In the genomic region with DNA sequence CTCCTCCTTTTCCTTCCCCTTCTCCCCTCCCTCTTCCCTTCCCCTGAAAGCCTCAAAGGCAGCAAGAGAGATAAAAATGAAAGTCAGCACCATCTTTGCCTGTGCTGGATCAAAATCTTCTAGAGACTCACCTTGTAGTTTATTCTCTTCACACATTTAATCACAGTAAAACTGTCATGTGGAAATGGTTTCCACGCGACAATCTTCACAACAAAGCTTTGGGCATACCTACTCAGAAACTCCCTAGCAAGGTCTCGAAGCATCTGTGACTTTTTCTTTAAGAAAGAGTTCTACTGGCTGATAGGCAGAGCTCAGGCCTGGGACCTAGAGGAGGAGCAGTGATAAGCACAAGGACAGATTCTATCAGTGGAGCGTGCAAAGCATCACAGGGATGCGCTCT, we compare ENCODE assay signal across 18 mouse cellular contexts.
DNase-seq lines count a peak whose midpoint lies in the region; ATAC-seq and TF ChIP-seq lines count a peak whose summit lies in the region.
"Had no signal": no experiment of that assay in that cellular context is flagged by ENCODE, and none has a peak within 500 bp of the region (broad histone marks: within the 10 kb centered on the region; RNA-seq: fewer than 3 reads in every experiment).

No protein-coding gene starts in this region.

- no peaks in the 10 kb centered on the region for H3K9me3 ChIP-seq in ES-E14 (ENCODE audit: control insufficient read depth, insufficient read depth, low read depth, low read length)
- H3K9me3 ChIP-seq in liver, embryonic 13.5 days (replicated peaks): no peaks in the 10 kb centered on the region
- no peaks in the 10 kb centered on the region for H3K9me3 ChIP-seq in forebrain, postnatal 0 days (ENCODE audit: low read length)
- no peaks in the 10 kb centered on the region for H3K9me3 ChIP-seq in lung, postnatal 0 days (ENCODE audit: low read length)
- H3K9me3 ChIP-seq: embryonic facial prominence, embryonic 10.5 days; stomach, embryonic 15.5 days had no signal

- 29% methylated on average over 5 of the region's 5 CpGs for WGBS in liver, embryonic 13.5 days (ENCODE audit: insufficient replicate concordance)
- WGBS in forebrain, postnatal 0 days: 74% methylated on average over 5 of the region's 5 CpGs
- 80% methylated on average over 5 of the region's 5 CpGs for WGBS in lung, postnatal 0 days

- no peak overlapping the region for H3K9ac ChIP-seq in ES-E14 (ENCODE audit: insufficient read depth, low read depth, low read length, poor library complexity, severe bottlenecking)
- H3K9ac ChIP-seq in liver, embryonic 13.5 days: no peak overlapping the region
- H3K9ac ChIP-seq in forebrain, postnatal 0 days: no peak overlapping the region
- no peak overlapping the region for H3K9ac ChIP-seq in lung, postnatal 0 days (replicated peaks; ENCODE audit: low read depth)
- H3K9ac ChIP-seq: hindbrain, embryonic 14.5 days; stomach, embryonic 15.5 days had no signal

- H3K4me2 ChIP-seq in liver, embryonic 13.5 days: 0 out of 2 replicates have a peak overlapping the region, but pooled peaks have one; percentile 15
- H3K4me2 ChIP-seq in forebrain, postnatal 0 days (ENCODE audit: low read depth): no peak overlapping the region
- H3K4me2 ChIP-seq in lung, postnatal 0 days (replicated peaks; ENCODE audit: low read depth, low read length): no peak overlapping the region
- H3K4me2 ChIP-seq: hindbrain, embryonic 14.5 days; stomach, embryonic 15.5 days had no signal

- H3K27me3 ChIP-seq in liver, embryonic 13.5 days: no peaks in the 10 kb centered on the region
- H3K27me3 ChIP-seq in forebrain, postnatal 0 days (ENCODE audit: insufficient read depth, low read length): no peaks in the 10 kb centered on the region
- no peaks in the 10 kb centered on the region for H3K27me3 ChIP-seq in lung, postnatal 0 days (replicated peaks; ENCODE audit: insufficient read depth, low read length)
- H3K27me3 ChIP-seq: stomach, embryonic 15.5 days had no signal

- TF ChIP-seq EP300 in lung, postnatal 0 days (IDR thresholded peaks at IDR 0.05): no peak

- DNase-seq in layer of hippocampus, adult 2 months (ENCODE audit: low spot score in 2 of 2): no peak
- DNase-seq in layer of hippocampus, postnatal 10 days (ENCODE audit: low spot score in 2 of 2): no peak
- DNase-seq in 416B (ENCODE audit: low read depth): peak; percentile 25
- no peak for DNase-seq in ES-E14 (ENCODE audit: low read depth, low spot score)
- no peak for DNase-seq in liver, embryonic 13.5 days
- no peak for DNase-seq in forebrain, postnatal 0 days
- DNase-seq in lung, postnatal 25 days (ENCODE audit: low spot score): no peak
- no peak for DNase-seq in lung, postnatal 0 days (ENCODE audit: low spot score)
- DNase-seq: adrenal gland, adult 2 months; cerebellum, postnatal 25 days; heart, adult 11 months; kidney, adult 18-20 months; right cerebral cortex, postnatal 4 days; thymus, postnatal 14 days had no signal

- no peak overlapping the region for H3K4me3 ChIP-seq in layer of hippocampus, adult 2 months
- H3K4me3 ChIP-seq in ES-E14 (ENCODE audit: insufficient read depth in 1 of 2, low read depth in 1 of 2, low read length in 2 of 2, poor library complexity in 1 of 2, severe bottlenecking in 1 of 2): no peak overlapping the region
- no peak overlapping the region for H3K4me3 ChIP-seq in liver, embryonic 13.5 days (replicated peaks)
- no peak overlapping the region for H3K4me3 ChIP-seq in forebrain, postnatal 0 days (ENCODE audit: low read depth, low read length)
- no peak overlapping the region for H3K4me3 ChIP-seq in lung, postnatal 0 days (ENCODE audit: low read depth, low read length)
- H3K4me3 ChIP-seq: embryonic facial prominence, embryonic 10.5 days; myocyte; stomach, embryonic 15.5 days had no signal

- H3K27ac ChIP-seq in layer of hippocampus, adult 2 months: peak overlapping the region; percentile 32; the same call in 1 of the 2 replicates
- H3K27ac ChIP-seq in ES-E14 (ENCODE audit: insufficient read depth, low read depth, low read length, poor library complexity, severe bottlenecking): peak overlapping the region; percentile 1; the same call in 1 of the 2 replicates
- H3K27ac ChIP-seq in liver, embryonic 13.5 days: peak overlapping the region; percentile 35
- no peak overlapping the region for H3K27ac ChIP-seq in forebrain, postnatal 0 days (ENCODE audit: low read depth, low read length)
- H3K27ac ChIP-seq in lung, postnatal 0 days (ENCODE audit: low read length): no peak overlapping the region
- H3K27ac ChIP-seq: embryonic facial prominence, embryonic 10.5 days; hindbrain, embryonic 14.5 days; stomach, embryonic 15.5 days had no signal

- no peaks in the 10 kb centered on the region for H3K36me3 ChIP-seq in ES-E14 (ENCODE audit: control insufficient read depth, insufficient read depth, low read length, poor library complexity, severe bottlenecking)
- no peaks in the 10 kb centered on the region for H3K36me3 ChIP-seq in liver, embryonic 13.5 days
- H3K36me3 ChIP-seq in forebrain, postnatal 0 days (ENCODE audit: insufficient read depth): no peaks in the 10 kb centered on the region
- H3K36me3 ChIP-seq in lung, postnatal 0 days (ENCODE audit: insufficient read depth, low read length): no peaks in the 10 kb centered on the region
- H3K36me3 ChIP-seq: embryonic facial prominence, embryonic 10.5 days; stomach, embryonic 15.5 days had no signal

- TF ChIP-seq CTCF in layer of hippocampus, adult 2 months (conservative IDR thresholded peaks at IDR 0.05): no peak
- TF ChIP-seq CTCF in forebrain, postnatal 0 days (IDR thresholded peaks at IDR 0.05; ENCODE audit: low read depth): no peak
- no peak for TF ChIP-seq CTCF in lung, postnatal 0 days (IDR thresholded peaks at IDR 0.05)

- in situ Hi-C loops in ES-E14 (cut with MboI; ENCODE audit: low sequenced_read_pairs in 2 of 2, unreplicated experiment in 2 of 2): no loop called here

- H3K4me1 ChIP-seq in ES-E14 (ENCODE audit: control insufficient read depth in 2 of 2, insufficient read depth in 2 of 2, low read length in 2 of 2, poor library complexity in 1 of 2): peaks cover 37 to 57% of the 10 kb centered on the region in 2 experiments
- peaks cover 80% of the 10 kb centered on the region for H3K4me1 ChIP-seq in liver, embryonic 13.5 days (replicated peaks)
- H3K4me1 ChIP-seq in forebrain, postnatal 0 days (ENCODE audit: insufficient read depth): no peaks in the 10 kb centered on the region
- peaks cover 10% of the 10 kb centered on the region; the same call in 1 of the 2 replicates for H3K4me1 ChIP-seq in lung, postnatal 0 days (ENCODE audit: insufficient read depth, low read depth, low read length)
- H3K4me1 ChIP-seq: stomach, embryonic 15.5 days had no signal

- ATAC-seq in liver, embryonic 13.5 days (ENCODE audit: low read depth): no peak
- no peak for ATAC-seq in forebrain, postnatal 0 days
- ATAC-seq in lung, postnatal 0 days: no peak

TF ChIP-seq in ES-E14, 5 proteins besides CTCF, POLR2A, EP300 and RAD21:
- TF ChIP-seq HCFC1 (IDR thresholded peaks at IDR 0.05; ENCODE audit: borderline replicate concordance, insufficient read depth, low read length): no peak
- TF ChIP-seq MAFK (IDR thresholded peaks at IDR 0.05; ENCODE audit: insufficient read depth, low read depth, low read length): no peak

Comparison
In these comparisons a context has a peak if more than half of its experiments do, and no peak if none do; other contexts are left out.
1. H3K27ac ChIP-seq: peak in layer of hippocampus, adult 2 months (single experiment), ES-E14 (single experiment) and liver, embryonic 13.5 days (single experiment); none in forebrain, postnatal 0 days (single experiment) and lung, postnatal 0 days (single experiment).